Mouse (Mus musculus): ENCODE measurements at regions not wholly inside any gene's neighbourhood (a gene's known extent, or its start where the extent isn't known, plus 50 kb on each side); places are given as distances from the start of the nearest gene placed in this dataset.

- no peak for TF ChIP-seq CTCF (IDR thresholded peaks at IDR 0.05; ENCODE audit: borderline replicate concordance, insufficient read depth, low read depth, low read length)
- no peak for TF ChIP-seq POLR2A (IDR thresholded peaks at IDR 0.05; ENCODE audit: borderline replicate concordance, insufficient read depth, low read length)
Observed at GRCm38 (mm10) chr10:97000871-97001270, 384.1 kb downstream of the Btg1 start.
